19 mouse cellular contexts compared by ENCODE assay signal in genomic region chr8:122927841-122928240, GRCm38 (mm10).
DNase-seq lines count a peak whose midpoint lies in the region; ATAC-seq and TF ChIP-seq lines count a peak whose summit lies in the region.
"Had no signal": no experiment of that assay in that cellular context is flagged by ENCODE, and none has a peak within 500 bp of the region (broad histone marks: within the 10 kb centered on the region; RNA-seq: fewer than 3 reads in every experiment).

No protein-coding gene starts in this region.

- 5% methylated on average over 3 of the region's 3 CpGs for WGBS in cerebellum, adult 2 months

- H3K4me3 ChIP-seq in cerebellum, adult 2 months (replicated peaks; ENCODE audit: insufficient read depth, low read depth, low read length), result no peak overlapping the region
- no peak overlapping the region for H3K4me3 ChIP-seq in gastrocnemius, adult 2 months
- H3K4me3 ChIP-seq: embryonic facial prominence, embryonic 12.5 days; embryonic facial prominence, embryonic 15.5 days; hindbrain, embryonic 12.5 days; hindbrain, embryonic 15.5 days had no signal

- H3K27me3 ChIP-seq in cerebellum, adult 2 months (ENCODE audit: control insufficient read depth, insufficient read depth, low read length), result no peaks in the 10 kb centered on the region
- H3K27me3 ChIP-seq: CH12.LX; embryonic facial prominence, embryonic 12.5 days; embryonic facial prominence, embryonic 15.5 days; hindbrain, embryonic 12.5 days; hindbrain, embryonic 15.5 days had no signal

- TF ChIP-seq CTCF in cerebellum, adult 2 months (IDR thresholded peaks at IDR 0.05; ENCODE audit: borderline replicate concordance, insufficient read depth, low read depth, low read length), result no peak
- no peak for TF ChIP-seq CTCF in gastrocnemius, adult 2 months (IDR thresholded peaks at IDR 0.05)

- intact Hi-C loops in gastrocnemius, adult 2 months (cut with DNase I), result no loop called here

- H3K27ac ChIP-seq in cerebellum, adult 2 months (ENCODE audit: insufficient read depth, low read length), result peak overlapping the region; percentile 63; the same call in 1 of the 2 replicates
- peak overlapping the region; percentile 56 for H3K27ac ChIP-seq in gastrocnemius, adult 2 months
- H3K27ac ChIP-seq: embryonic facial prominence, embryonic 12.5 days; embryonic facial prominence, embryonic 15.5 days; hindbrain, embryonic 12.5 days had no signal

- no peak for TF ChIP-seq POLR2A in cerebellum, adult 2 months (IDR thresholded peaks at IDR 0.05; ENCODE audit: borderline replicate concordance, insufficient read depth, low read length)

- DNase-seq in cerebellum, adult 2 months, result peak in 1 of 2 experiments; percentile 70
- DNase-seq in cerebellum, postnatal 10 days, result no peak
- no peak for DNase-seq in gastrocnemius, adult 2 months
- no peak for DNase-seq in gastrocnemius, postnatal 10 days
- peak; percentile 37 for DNase-seq in MN1 (ENCODE audit: low spot score)
- DNase-seq: adrenal gland, adult 2 months; adrenal gland, postnatal 14 days; B cell, adult 2 months; cerebellum, postnatal 14 days; forebrain, postnatal 0 days; gastrocnemius, postnatal 14 days had no signal

- no peak for ATAC-seq in frontal cortex, adult (ENCODE audit: low TSS enrichment)
- ATAC-seq: forebrain, embryonic 14.5 days; forebrain, postnatal 0 days; intestine, postnatal 0 days had no signal

- H3K4me1 ChIP-seq in cerebellum, adult 2 months (ENCODE audit: control insufficient read depth, insufficient read depth, low read length), result peaks cover 62% of the 10 kb centered on the region
